Mouse (Mus musculus) midbrain, embryonic 10.5 days (tissue): Measurements from ENCODE around the gene 1700023F06Rik. TPM values are rescaled to one million over a fixed set of nuclear protein-coding genes. Genes with fewer than 3 reads are reported as not detected.

Experiments used
- DNase-seq: peaks from one replicate; pipeline ENCODE4 v3.0.0-alpha.2; 2017; ENCODE audit warnings: low spot score
- H3K27ac ChIP-seq: fragments of 300-500 bp; sonication (generic); replicated peaks from 2 replicates; pipeline ENCODE4 v1.5.1; 2016; ENCODE audit warnings: mild to moderate bottlenecking
- H3K27me3 ChIP-seq: fragments of 300-500 bp; sonication (generic); 2 replicates; pipeline ENCODE4 v1.6.1; 2016; ENCODE audit warnings: low read depth, mild to moderate bottlenecking; ENCODE audit not compliant: poor library complexity, severe bottlenecking
- H3K36me3 ChIP-seq: fragments of 300-500 bp; sonication (generic); 2 replicates; pipeline ENCODE4 v1.6.1; 2016; ENCODE audit warnings: mild to moderate bottlenecking, moderate library complexity
- H3K4me1 ChIP-seq: fragments of 300-500 bp; sonication (generic); 2 replicates; pipeline ENCODE4 v1.6.1; 2016
- H3K4me3 ChIP-seq: fragments of 300-500 bp; sonication (generic); 2 replicates; pipeline ENCODE4 v1.5.1; 2016; ENCODE audit warnings: mild to moderate bottlenecking, moderate library complexity
- H3K9me3 ChIP-seq: fragments of 300-500 bp; sonication (generic); replicated peaks from 2 replicates; pipeline ENCODE4 v1.6.1; 2016; ENCODE audit warnings: mild to moderate bottlenecking
- WGBS: fragments of 180-500 bp; shearing (Covaris S2); methylation state at CpG from one replicate; pipeline ENCODE4 v1.1.7; 2016; 5-methylcytosine and 5-hydroxymethylcytosine counted together
- polyA plus RNA-seq: library from polyadenylated mRNA; unstranded; fragments of >200 nt; fragmentation: Nextera tagmentation; extraction: Ambion mirVana; gene quantifications from 2 replicates; pipeline ENCODE4 v1.2.1, GENCODE M21; 2016

The 1700023F06Rik gene
- polyA plus RNA-seq, 1 experiment from 2014 or later, result 0.10 TPM

GRCm38 (mm10) chr11:103219995-103220394 lies 11.6 kb upstream of the 1700023F06Rik start:
- no peak for DNase-seq
- Histone ChIP-seq H3K36me3 (peaks cover 54% of the 10 kb centered on the region), H3K4me1 (peaks cover 16% of the 10 kb centered on the region), H3K27ac (no peak overlapping the region), H3K27me3 (peaks cover 39% of the 10 kb centered on the region), H3K4me3 (no peak overlapping the region), H3K9me3 (no peaks in the 10 kb centered on the region)
- 85% methylated on average over 4 of the region's 4 CpGs for WGBS

DNA sequence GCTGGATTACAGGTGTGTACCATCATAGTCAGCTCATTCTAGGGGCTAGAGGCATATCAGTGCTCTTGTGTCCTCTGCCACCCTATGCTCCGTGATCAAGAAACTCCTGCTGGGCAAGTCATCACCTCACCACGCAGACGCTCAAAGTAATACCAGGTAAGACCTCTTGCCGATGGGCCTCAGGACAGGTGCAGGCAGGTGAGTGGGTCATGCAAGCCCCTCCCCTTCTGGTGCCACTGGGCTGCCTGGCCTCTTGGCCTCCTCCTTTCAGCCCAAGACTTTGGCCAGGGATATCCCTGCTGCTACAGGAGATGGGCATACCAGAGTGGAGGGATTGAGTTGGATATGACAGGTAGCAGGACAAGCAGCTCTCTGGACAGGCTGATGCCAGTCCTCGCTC lies 10.9 kb upstream of the 1700023F06Rik start:
- no peak for DNase-seq
- H3K4me3 ChIP-seq, result no peak overlapping the region
- WGBS, result 85% methylated on average over 5 of the region's 5 CpGs

DNA sequence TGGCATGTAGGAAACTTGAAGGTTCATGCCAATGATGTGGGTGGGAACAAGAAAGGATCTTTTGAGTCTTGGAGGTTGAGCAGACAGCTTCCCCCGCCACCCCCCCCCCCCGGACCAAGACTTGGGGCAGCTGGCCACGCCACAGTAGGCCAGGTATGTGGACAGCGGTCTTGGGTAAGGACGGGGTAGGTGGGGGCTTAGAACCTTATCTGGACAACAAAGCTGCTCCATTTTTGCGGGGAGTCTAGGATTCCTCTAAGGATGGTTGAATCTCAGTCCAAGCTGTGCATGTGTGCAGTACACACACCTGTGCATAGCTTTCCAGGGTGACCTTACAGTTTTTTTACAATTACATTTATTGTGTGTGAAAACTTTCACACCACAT lies 10.2 kb upstream of the 1700023F06Rik start:
- WGBS, result 36% methylated on average over 6 of the region's 6 CpGs
- Histone ChIP-seq H3K36me3 (peaks cover 39% of the 10 kb centered on the region), H3K9me3 (0 out of 2 replicates have a peak, but pooled peaks cover 6% of the 10 kb centered on the region), H3K4me3 (peak overlapping the region; percentile 62), H3K27ac (peak overlapping the region; percentile 73), H3K27me3 (peaks cover 39% of the 10 kb centered on the region), H3K4me1 (peaks cover 12% of the 10 kb centered on the region)
- DNase-seq, result no peak

More for the DNA sequence above, 10.9 kb upstream of the 1700023F06Rik start:
- no peaks in the 10 kb centered on the region for H3K9me3 ChIP-seq
- peaks cover 39% of the 10 kb centered on the region for H3K27me3 ChIP-seq
- H3K4me1 ChIP-seq, result peaks cover 16% of the 10 kb centered on the region
- H3K36me3 ChIP-seq, result peaks cover 47% of the 10 kb centered on the region
- H3K27ac ChIP-seq, result no peak overlapping the region

DNA sequence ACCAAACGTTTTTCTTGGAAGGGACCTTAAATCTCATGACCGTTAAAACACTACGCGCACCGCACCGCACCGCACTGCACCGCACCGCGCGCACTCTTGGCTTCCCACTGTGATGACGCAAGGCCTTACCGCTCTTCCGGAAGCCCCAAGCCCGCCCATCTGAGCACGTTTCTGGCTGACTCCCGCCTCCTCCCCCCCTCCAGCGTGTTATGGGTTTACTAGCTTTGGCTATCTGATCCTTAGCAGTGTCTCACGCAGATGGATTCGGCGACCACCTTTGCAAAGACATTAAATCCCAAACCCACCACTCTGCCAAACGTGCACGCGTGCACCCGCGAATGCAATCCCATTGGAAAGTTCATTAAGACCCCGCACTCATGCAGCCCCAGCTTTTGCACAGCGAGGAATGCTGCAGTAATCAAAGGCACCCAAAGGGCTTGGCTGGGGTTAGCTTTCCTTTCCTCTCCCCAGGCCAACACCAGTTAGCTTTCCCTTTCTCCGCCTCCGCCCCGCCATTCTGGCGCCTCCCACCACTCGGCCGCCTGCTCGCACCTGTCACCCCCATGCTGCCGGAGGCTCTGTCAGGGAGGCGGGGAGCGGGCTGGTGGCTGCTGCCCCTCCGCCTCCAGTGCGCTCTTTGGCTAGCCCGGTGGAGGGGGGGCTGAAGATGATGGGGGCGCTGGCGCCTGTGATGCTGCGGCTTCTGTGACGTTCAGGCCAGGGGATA lies 9.6 kb upstream of the 1700023F06Rik start, which contains the start of gene Spata32:
TSS of gene Spata32 (minus strand) at position 643 of the 727 bp plus-strand sequence.
- Histone ChIP-seq H3K4me1 (peaks cover 12% of the 10 kb centered on the region), H3K4me3 (peak within 1 kb of the TSS; percentile 62), H3K36me3 (peaks cover 35% of the 10 kb centered on the region), H3K27ac (peak within 1 kb of the TSS; percentile 73), H3K27me3 (peaks cover 39% of the 10 kb centered on the region), H3K9me3 (0 out of 2 replicates have a peak, but pooled peaks cover 6% of the 10 kb centered on the region)
- 1% methylated on average over 45 of the region's 45 CpGs for WGBS
- peak; percentile 60 for DNase-seq

DNA sequence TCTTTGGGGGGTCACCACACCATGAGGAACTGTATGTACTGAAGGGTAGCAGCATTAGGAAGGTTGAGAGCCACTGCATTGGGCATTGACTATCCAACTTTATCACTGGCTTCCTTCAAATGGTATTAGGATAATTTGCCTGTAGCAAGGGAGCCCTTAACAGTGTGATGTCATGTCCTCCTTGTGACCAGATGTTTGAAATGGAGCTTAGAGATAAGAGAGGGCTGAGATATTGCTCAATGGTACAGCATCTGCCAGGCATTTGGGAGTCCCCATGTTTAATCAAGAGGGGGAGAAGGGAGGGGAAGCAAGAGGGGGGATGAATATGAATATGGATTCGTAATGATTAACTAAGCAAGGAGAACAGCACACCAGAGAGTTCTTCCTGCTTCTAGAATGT lies 7.0 kb upstream of the 1700023F06Rik start:
- no peak for DNase-seq
- peaks cover 12% of the 10 kb centered on the region for H3K4me1 ChIP-seq
- 72% methylated on average over 1 of the region's 1 CpGs for WGBS
- 0 out of 2 replicates have a peak, but pooled peaks cover 6% of the 10 kb centered on the region for H3K9me3 ChIP-seq
- peaks cover 39% of the 10 kb centered on the region for H3K27me3 ChIP-seq
- no peak overlapping the region for H3K27ac ChIP-seq
- H3K36me3 ChIP-seq, result peaks cover 13% of the 10 kb centered on the region
- no peak overlapping the region for H3K4me3 ChIP-seq

DNA sequence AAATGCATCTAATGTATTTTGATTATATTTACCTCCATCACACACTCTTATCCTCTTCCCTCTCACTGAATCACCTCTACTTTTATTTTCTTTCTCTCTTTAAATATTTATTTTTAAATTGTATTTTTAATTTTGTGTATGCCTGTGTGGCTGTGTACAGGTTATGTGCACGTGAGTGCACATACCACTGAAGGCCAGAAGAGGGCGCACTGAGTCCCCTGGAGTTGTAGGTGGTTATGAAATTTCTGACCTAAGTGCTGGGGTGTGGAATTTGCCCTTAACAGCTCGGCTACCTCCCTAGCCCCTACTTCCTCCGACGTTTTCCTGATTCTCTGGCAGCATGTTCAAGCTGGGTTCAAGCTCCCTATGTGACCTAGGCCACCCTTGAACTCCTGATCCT lies 5.4 kb upstream of the 1700023F06Rik start:
- WGBS, result 83% methylated on average over 5 of the region's 5 CpGs
- H3K27ac ChIP-seq, result no peak overlapping the region

GRCm38 (mm10) chr11:103210291-103210690 lies 1.9 kb upstream of the 1700023F06Rik start:
- 79% methylated on average over 8 of the region's 8 CpGs for WGBS
- H3K36me3 ChIP-seq, result no peaks in the 10 kb centered on the region
- H3K9me3 ChIP-seq, result 0 out of 2 replicates have a peak, but pooled peaks cover 6% of the 10 kb centered on the region
- H3K27me3 ChIP-seq, result no peaks in the 10 kb centered on the region
- H3K4me1 ChIP-seq, result 0 out of 2 replicates have a peak, but pooled peaks cover 5% of the 10 kb centered on the region
- H3K27ac ChIP-seq, result no peak overlapping the region
- no peak overlapping the region for H3K4me3 ChIP-seq
- no peak for DNase-seq

More for the DNA sequence above, 5.4 kb upstream of the 1700023F06Rik start:
- H3K36me3 ChIP-seq, result no peaks in the 10 kb centered on the region
- no peak overlapping the region for H3K4me3 ChIP-seq
- H3K9me3 ChIP-seq, result 0 out of 2 replicates have a peak, but pooled peaks cover 6% of the 10 kb centered on the region
- H3K4me1 ChIP-seq, result peaks cover 12% of the 10 kb centered on the region
- H3K27me3 ChIP-seq, result peaks cover 24% of the 10 kb centered on the region
- no peak for DNase-seq

DNA sequence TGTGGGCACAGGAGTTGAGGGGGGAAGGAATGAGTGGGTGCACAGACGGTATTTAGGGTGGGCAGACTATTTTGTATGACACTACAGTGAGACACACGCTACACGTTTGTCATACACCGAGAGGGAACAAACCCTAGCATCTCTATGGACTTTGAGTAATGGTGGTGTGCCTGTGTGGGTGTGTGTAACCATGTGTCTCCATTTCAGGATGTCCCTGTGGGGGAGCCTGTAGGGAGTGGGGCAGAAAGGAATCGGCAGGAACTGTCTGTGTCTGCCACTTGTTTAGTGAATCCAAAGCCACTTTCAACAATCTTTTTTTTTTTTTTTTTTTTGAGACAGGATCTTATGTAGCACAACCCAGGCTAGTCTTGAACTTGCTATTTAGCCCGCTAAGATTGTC lies 2.2 kb downstream of the 1700023F06Rik start:
- H3K4me3 ChIP-seq, result no peak overlapping the region
- no peaks in the 10 kb centered on the region for H3K36me3 ChIP-seq
- H3K9me3 ChIP-seq, result no peaks in the 10 kb centered on the region
- 90% methylated on average over 6 of the region's 6 CpGs for WGBS
- no peak overlapping the region for H3K27ac ChIP-seq
- H3K27me3 ChIP-seq, result peaks cover 14% of the 10 kb centered on the region
- DNase-seq, result no peak
- H3K4me1 ChIP-seq, result peaks cover 10% of the 10 kb centered on the region

- Histone ChIP-seq H3K27ac (no peak overlapping the region), H3K36me3 (no peaks in the 10 kb centered on the region), H3K9me3 (no peaks in the 10 kb centered on the region), H3K27me3 (peaks cover 53% of the 10 kb centered on the region), H3K4me1 (peaks cover 24% of the 10 kb centered on the region), H3K4me3 (no peak overlapping the region)
- no peak for DNase-seq
Observed at GRCm38 (mm10) chr11:103202376-103202775, 6.0 kb downstream of the 1700023F06Rik start.

- no peak overlapping the region for H3K4me3 ChIP-seq
- H3K36me3 ChIP-seq, result no peaks in the 10 kb centered on the region
- no peak overlapping the region for H3K27ac ChIP-seq
- no peaks in the 10 kb centered on the region for H3K9me3 ChIP-seq
- DNase-seq, result no peak
- peaks cover 60% of the 10 kb centered on the region for H3K27me3 ChIP-seq
- WGBS, result 26% methylated on average over 6 of the region's 6 CpGs
- H3K4me1 ChIP-seq, result peaks cover 24% of the 10 kb centered on the region
Observed at GRCm38 (mm10) chr11:103201664-103202063, 6.7 kb downstream of the 1700023F06Rik start.

DNA sequence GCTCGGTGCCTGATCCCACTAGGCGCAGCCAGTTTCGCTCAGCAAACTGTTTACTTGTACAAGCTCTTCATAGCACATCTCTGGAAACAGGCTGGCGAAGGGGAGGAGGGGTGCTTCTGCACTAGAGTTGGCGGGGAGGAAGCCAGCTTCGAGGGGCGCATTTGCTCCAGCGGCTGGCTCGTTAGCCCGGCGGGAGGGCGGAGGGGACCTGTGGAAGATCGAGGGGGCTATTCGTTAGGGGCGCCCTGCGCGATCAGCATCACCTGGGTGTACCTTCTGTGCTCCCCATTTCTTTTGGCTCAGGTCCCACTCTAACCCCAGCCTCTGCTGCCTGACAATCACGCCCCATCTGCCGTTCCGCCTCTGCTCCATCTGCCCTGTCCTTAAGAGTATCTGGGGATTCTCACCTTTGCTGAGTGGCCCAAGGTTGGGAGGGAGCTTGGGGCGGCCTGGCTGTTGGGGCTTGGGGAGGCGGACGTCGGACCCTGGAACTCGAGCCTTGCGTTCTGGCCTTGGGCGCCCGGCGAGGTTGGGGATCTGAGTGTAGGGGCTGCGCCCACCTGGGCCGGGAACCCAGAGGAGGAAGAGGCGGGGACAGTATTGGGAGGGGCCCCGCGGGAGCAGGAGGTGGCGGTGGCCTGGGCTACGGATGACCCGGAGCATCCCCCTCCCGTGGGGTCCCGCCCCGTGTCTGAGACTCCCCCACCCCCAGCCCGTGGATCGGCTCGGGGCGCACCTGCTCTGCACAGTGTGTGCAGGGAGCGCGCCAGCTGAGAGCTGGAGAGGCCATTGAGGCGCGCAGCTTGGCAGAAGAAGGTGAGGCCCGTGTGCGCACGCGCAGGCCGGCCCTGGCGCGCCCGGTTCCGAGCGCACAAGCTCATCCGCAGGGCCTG lies 9.2 kb downstream of the 1700023F06Rik start:
- peak overlapping the region; percentile 58 for H3K4me3 ChIP-seq
- no peak for DNase-seq
- peaks cover 85% of the 10 kb centered on the region for H3K27me3 ChIP-seq
- H3K9me3 ChIP-seq, result no peaks in the 10 kb centered on the region
- no peaks in the 10 kb centered on the region for H3K36me3 ChIP-seq
- H3K4me1 ChIP-seq, result peaks cover 24% of the 10 kb centered on the region
- peak overlapping the region; percentile 38; the same call in 1 of the 2 replicates for H3K27ac ChIP-seq
- 1% methylated on average over 58 of the region's 59 CpGs for WGBS

DNA sequence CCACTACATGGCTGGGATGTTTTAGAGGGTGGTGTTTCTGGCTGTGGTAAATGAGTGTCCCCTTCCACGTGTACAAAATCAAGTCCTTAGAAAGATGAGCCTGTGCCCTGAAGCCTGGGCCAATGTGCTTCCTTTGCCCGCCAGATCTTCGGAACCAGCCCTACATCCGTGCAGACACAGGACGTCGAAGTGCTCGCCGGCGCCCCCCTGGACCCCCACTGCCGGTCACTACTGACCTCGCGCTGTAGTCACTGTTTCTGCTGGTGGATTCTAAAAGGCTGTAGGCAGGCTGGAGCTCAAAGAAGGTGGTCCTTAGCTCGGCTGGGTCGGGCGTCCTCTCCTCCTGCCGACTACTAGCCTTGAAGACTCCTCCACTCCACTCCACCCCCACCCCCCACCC lies 10.0 kb downstream of the 1700023F06Rik start:
- Histone ChIP-seq H3K36me3 (no peaks in the 10 kb centered on the region), H3K9me3 (no peaks in the 10 kb centered on the region), H3K4me3 (peak overlapping the region; percentile 58), H3K27me3 (peaks cover 93% of the 10 kb centered on the region), H3K27ac (no peak overlapping the region), H3K4me1 (peaks cover 26% of the 10 kb centered on the region)
- no peak for DNase-seq
- WGBS, result 3% methylated on average over 16 of the region's 16 CpGs
